Mouse (Mus musculus) adrenal gland, postnatal 14 days (tissue): ENCODE results near the gene Nprl2. TPM values are rescaled to one million over a fixed set of nuclear protein-coding genes. Genes with fewer than 3 reads are reported as not detected.
A peak's percentile ranks its signal among the peaks of the same experiment; 100 is the strongest.
"Not testable (repeated sequence)": the region's sequence is repeated elsewhere in the genome, so short reads cannot be mapped to it uniquely, and the experiment has no call there.

Experiments
- DNase-seq: peaks from one replicate; pipeline ENCODE4 v3.0.0; 2021; ENCODE audit warnings: mixed read lengths
- total RNA-seq: library from RNA; stranded (reverse); gene quantifications from 2 replicates; pipeline ENCODE4 v1.2.3, GENCODE M21; 2021

The Nprl2 gene
- total RNA-seq, 1 experiment from 2014 or later = 21.5 TPM

DNA sequence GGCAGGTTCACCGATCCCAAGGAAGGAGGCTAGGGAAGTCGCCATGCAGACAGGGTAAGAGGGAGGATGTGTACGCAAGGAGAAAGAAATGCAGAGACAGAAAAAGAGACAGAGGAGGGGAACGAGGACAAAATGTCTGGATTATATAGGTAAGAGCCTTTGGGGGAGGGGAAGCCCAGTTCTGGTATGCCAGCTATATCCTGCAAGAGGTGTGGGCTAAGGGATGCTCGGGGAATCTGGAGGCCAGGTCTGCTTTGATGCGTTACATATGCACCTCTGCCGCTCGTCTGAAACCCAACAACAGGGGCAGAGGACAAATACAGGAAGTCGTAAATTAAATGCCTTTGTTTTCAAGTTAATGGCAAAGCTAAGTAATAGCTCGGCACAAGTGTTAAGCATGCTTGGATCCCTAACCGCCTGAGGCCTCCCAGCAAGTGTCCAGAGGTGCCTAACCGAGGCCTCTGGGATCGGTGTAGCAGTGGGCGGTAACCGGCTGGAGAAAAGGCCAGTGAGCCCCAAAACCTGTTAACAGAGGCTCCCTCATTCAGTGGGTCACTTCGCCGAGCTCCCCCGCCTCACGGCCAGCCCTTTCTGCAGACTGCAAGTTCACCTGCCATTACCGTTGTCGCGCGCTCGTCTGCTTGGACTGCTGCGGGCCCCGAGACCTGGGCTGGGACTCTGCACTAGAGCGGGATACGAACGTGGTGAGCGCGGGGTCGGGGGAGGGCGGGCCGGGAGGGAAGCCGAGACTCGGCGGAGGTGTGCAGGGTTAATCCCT lies 11.7 kb downstream of the Nprl2 start:
- DNase-seq = peak; percentile 64

DNA sequence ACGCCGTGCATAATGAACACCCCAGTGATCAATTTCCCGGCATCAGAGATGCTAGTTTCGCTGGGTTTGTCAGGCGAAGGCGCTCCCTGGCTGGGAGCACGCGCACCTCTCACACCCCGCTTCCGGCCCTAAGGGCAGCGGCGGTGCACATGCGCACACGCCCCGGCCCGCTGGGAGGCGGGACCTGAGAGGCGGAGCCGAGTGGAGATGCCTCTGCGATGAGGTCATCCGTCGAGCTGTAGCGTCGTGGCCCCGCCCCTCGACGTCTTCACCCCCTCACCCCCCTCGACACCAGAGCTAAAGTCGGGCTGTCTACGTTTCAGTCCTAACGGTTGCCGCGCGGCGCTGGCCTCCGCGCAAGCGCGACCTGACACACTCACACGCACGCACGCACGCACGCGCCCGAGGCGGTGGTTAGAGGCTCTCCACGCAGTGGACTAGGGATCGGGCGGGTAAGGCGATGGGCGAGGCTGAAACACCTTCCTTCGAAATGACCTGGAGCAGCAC lies 12.3 kb downstream of the Nprl2 start:
- peak; percentile 97 for DNase-seq

DNA sequence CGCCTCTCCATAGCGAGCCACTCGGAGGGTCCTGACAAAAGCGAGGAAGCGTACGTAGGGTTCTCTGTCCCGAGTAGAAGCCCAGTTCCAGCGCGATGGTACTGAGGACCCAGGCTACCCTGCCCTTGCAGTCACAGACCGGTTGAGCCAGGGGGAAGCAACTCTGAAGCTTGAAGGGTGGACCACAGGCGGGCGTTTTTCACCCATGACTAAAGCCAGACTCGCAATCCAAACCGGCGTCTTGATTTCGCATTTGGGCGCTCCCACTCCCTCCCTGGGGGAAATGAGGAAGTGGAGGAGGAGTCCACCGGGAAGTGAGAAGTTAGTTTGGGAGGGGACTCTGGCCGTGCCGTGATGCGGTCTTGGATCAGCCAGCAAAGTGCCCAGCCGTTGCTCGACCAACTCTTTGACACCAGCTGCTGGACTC lies 13.0 kb downstream of the Nprl2 start:
- DNase-seq = peak; percentile 78

DNA sequence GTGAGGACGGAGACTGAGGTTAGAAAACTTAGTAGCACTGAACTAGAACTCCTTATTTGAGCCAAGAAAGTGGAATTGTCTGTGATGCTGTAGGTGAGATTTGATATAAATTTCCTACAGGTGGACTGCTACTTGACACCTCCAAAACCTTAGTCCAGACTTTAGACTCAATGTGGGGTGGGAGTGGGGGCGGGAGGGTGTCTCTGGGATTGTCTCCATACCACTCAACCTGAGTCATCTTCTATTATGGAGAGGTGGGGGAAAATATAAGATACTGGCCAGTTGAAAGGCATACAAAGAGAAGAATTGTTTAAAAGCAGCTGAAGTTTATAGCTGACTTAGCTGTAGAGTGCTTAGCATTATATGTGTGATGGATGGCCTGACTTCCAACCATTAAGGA lies 13.7 kb downstream of the Nprl2 start:
- DNase-seq = no peak

DNA sequence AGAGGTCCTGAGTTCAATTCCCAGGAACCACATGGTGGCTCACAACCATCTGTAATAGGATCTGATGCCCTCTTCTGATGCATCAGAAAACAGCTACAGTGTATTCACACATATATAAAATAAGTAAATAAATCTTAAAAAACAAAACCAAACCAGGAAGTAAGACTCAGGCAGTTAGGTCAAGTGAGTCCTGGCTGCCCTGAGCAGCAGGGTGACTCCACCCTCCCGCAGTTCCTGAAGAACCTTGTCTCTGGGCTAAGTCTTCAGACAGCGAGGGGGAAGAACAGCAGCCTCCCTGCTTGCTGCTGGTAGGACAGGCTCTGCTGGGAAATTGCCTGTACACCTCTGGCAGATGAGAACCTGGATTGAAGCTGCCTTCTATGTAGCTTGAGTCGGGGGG lies 14.3 kb downstream of the Nprl2 start:
- DNase-seq = no peak

DNA sequence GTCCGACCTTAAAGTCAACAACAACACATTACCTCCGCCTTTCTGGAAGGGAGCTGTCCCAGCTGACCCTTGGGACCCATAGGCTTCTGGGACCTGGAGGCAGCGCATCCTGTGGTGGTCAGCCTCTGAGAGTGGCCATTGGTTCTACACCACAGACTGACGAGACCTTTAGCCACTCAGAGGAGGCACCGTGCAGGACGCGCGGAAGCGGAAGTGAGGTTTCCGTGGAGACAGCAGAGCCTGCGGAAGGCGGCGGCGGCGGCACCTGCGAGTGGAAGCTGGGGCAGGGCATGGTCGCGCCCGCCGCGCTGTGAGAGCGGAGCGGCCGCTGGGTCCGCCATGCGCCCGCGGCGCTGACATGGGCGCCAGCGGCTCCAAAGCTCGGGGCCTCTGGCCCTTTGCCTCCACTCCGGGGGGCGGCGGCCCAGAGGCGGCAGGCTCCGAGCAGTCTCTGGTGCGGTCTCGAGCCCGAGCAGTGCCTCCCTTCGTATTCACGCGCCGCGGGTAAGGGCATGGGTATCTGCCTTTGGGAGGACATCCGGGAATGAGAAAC lies 21.1 kb downstream of the Nprl2 start, which contains the start of gene Tusc2:
Tusc2 (plus strand) TSS at position 227 of the 553 bp plus-strand sequence.
- DNase-seq = peak; percentile 97

DNA sequence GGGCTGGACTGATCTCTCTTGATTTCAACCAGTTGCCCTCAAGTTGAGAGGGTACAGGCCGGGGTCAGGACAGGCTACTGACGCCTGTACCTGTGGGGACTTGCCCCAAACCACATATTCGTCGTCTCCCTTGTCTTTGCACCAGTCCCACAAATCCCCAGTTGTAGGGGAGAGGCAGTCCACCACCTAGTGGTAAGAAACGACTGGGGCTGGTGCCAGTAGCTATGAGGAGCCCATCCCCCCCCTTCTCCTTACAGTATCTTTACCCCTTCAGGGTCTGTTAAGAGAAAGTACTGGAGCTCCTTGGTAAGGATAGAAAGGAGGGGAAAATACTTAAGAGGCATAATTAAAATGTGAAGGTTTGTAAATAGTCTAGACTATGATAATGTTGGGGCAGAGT lies 23.5 kb downstream of the Nprl2 start:
- not testable (repeated sequence) for DNase-seq

DNA sequence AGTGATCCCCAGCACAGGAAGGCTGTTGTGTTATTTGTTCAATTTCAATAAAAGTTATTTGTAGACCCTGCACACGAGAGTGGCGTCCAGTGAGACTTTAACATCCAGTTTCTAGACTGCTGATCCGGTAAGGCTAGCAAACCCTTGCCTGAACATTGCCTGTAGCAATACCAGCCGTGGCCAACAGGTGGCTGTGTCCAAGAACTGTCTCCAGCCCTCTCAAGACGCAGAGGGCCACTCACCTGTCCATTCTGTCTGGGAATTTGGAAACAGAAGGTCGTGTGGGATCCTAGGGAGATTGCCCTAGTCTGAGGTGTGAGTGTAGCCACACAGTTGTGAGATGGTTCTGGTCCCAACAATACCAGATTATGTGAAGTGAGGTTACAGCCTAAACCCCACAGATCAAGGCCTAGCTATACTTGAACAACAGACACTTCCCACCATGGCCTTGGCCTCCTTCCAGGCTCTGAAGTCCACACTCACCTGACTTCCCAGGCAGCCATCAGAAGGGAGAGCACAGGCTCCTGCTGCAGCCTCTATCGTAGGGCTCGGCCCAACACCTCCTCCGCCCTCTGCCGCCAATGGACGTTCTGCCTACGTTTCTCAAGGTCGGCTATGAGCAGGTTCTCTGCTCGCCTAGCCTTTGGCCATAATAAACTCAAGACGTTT lies 24.1 kb downstream of the Nprl2 start:
- DNase-seq = peak; percentile 90

DNA sequence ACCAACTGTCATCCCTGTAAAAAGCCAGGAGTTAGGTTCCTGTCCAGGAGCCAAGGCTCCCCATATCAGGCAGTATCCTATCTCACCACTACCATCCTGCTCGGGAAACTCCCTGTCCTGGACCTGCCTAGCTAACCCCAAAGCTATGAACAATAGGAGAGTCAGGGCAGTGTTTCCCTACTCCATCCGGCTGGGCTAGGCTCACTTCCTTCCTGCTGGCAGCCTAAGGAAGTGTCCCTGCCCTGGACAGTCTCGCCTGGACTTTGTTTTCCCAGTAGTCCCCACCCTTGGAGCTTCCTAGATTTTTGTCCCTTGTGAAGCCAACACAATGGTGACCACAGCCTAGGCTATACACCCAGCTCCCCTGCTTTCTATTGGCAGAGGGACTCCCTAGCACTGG lies 24.8 kb downstream of the Nprl2 start:
- peak; percentile 47 for DNase-seq

DNA sequence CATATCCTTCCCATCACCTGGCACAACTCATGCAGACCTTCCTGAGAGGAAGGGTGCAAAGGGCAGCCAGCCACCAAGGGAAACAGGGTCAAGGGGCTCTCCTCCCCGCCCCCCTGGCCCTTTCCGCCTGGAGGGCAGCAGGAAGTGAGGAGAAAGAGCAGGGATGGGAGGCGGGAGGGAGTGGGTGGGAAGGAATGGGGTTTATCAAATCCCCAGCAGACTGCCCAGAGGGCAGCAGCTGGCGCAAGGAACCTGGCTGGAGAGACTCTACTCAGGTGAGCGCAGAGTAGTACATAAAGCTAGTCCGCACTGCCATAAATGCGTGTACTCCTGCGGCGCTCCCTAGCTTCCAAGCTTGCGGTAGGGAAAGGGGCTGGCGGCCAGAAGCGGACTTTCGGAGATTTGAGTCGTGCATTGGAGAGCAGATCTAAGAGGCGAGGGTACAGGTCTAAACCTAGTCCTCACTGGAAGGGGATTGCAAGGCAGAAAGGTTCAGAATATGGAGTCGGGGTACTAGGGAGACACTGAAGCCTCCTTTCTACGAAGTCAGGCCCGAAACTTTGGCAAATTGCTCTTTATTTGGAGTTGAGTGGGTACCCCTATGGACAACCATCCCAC lies 25.8 kb downstream of the Nprl2 start, which contains the start of gene Hyal2:
Hyal2 (plus strand) TSS at position 244 of the 618 bp plus-strand sequence.
- peak; percentile 73 for DNase-seq

DNA sequence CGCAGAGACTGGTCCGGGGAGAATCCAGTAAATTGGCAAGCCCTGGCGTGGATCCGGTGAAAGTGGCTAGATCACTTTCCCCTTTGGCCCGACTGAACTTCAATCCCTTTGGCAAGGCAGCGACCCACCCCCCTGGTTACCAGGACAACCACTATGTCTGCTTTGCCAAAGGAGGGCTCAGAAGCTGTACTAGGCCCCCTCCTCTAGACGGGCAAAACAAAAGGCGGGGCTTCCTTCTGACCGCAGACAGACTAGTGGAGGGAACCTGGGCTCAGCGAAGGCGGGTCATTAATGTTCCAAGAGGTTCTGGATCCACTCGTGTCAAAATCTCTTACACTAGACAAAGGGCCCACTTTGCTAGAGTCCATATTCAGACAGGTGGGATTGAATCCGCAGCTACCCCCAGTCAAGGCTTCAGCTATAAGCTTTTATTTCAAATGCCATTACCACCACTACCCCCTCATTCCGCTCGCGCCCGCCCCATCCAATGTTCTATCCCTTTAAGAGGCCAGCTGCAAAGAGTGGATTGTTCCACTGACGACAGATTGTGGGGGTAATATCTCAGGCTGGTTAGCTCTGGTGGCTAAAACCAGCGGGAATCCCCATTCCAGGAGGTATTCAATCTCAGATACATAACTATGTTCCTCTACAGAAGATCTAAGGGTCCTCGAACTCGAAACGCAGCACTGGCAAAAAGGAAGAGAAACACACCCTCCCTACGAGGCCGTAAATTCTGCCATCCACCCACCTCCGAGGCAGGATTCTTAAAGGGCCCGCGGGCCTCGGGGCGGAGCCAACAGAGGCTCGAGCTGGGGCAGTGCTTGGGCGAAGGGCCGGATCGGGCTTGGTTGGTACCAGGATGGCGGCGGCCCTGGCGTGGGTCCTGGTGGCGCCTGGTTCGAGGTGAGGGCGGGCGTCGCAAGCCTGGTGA lies 26.6 kb downstream of the Nprl2 start:
- peak; percentile 93 for DNase-seq

DNA sequence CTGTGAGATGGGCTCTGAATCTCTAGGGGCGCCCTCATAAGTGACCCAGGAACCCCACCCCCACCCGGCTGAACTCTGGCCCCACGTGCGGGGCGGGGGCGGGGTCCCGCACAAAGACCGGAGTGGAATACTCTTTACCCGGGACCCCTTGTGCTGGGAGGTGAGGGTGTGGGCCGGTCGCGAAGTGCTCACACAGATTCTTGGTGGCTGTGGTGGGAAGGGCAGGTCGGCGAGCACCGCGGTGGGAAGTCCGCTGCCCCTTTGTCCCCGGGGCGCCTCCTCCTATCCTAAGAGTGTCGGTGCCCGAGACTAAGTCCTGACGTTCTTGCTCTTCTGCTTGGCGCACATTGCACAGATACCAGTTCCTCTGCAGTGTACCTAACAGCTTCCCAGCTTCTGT lies 27.2 kb downstream of the Nprl2 start:
- no peak for DNase-seq

DNA sequence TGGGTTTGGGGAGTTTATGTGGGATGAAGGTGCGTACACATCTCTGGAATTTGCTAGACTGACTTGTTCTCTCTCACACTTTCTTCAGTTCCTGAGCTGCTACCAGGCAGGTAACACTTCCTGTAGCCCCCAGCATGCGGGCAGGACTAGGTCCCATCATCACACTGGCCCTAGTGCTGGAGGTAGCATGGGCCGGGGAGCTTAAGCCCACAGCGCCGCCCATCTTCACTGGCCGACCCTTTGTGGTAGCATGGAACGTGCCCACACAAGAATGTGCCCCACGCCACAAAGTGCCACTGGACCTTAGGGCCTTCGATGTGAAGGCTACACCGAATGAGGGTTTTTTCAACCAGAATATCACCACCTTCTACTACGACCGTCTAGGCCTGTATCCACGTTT lies 28.0 kb downstream of the Nprl2 start:
- no peak for DNase-seq

DNA sequence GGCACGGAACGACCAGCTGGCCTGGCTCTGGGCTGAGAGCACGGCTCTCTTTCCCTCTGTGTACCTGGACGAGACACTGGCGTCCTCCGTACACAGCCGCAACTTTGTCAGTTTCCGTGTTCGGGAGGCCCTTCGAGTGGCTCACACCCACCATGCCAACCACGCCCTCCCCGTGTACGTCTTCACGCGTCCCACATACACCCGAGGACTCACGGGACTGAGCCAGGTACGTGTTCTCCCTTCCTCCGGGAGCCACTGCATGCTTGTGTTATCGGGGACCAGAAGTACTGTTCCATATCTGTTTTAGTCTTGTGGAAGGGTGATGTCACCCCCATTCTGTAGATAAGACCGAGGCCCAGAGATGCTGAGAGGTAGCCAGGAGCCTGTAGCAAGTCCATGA lies 28.8 kb downstream of the Nprl2 start:
- DNase-seq = no peak

DNA sequence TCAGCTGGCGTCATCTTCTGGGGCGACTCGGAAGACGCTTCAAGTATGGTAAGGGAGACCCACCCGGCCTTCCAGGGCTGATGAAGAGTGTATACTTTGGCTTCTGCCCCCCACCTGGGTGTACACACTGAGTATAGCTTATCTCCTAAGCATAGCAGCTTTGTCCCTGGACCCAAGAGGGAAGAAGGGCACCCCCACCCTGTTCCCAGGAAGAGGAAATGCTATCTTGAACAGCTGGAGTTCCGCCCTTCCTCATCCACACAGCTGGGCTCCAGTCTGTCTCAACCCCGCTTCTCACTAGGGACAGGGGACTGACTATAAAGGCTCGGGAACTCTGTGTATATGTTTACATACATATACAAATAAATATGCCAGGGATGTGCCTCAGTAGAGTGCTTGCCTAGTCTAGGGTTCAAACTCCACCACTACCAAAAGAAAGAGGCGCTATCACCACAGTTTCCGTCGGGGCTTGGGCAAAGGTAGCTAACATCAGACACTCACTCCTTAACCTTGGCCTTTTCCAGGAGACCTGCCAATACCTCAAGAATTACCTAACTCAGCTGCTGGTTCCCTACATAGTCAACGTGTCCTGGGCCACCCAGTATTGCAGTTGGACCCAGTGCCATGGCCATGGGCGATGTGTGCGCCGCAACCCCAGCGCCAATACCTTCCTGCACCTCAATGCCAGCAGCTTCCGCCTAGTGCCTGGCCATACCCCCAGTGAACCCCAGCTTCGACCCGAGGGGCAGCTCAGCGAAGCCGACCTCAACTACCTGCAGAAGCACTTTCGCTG lies 29.7 kb downstream of the Nprl2 start:
- DNase-seq = no peak

DNA sequence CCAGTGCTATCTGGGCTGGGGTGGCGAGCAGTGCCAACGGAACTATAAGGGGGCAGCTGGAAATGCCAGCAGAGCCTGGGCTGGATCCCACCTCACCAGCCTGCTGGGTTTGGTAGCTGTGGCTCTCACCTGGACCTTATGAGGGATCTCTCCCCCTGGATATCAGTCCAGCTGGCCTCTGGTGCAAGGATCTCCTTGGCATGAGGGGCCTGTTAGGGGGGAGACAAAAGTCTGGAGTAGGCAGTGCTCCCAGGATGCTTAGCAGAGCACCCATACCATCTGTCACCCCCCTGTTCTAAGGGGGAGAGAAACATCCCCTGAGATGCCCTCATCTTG lies 30.3 kb downstream of the Nprl2 start:
- DNase-seq = no peak

DNA sequence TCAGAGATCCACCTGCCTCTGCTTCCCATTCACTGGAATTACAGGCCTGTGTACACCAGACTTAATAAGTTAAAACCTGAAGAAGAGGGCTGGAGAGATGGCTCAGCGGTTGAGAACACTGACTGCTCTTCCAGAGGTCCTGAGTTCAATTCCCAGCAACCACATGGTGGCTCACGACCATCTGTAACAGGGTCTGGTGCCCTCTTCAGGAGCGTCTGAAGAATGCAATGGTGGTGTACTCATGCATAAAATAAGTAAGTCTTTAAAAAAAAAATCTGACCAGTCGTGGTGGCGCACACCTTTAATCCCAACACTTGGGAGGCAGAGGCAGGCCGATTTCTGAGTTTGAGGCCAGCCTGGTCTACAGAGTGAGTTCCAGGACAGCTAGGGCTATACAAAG lies 31.7 kb downstream of the Nprl2 start:
- DNase-seq = not testable (repeated sequence)

DNA sequence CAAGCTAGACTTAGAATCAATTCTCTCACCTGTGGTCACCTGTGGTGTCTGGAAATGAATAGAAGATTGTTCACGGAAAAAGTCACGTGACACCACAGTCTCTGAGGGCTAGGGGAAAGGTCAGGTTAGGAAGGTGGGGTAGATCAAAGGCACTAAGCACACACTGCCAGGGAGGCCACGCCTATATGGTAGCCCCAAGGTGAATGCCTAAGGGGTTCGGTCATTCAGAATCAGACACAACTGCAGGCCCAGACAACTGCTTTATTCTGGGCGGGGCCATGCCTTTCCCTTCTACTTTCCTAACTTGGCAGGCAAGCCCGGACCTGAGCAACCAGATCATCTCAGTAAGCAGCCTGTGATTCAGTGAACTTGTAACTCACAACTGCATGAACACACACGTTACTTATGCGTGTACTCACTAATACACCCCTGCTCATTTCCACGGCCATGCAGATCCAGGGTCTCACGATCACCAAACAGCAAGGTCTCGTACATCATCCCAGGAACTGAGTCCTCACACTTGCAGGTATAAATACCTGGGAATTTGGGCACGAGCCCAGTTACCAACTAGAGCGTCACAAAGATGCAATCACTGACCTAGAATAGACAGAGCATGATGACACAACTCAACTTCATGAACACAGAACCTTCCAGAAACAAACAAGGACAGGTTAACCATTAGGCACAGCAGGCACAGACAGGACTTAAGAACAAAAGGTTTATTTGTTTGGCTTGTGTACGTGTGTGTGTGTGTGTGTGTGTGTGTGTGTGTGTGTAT lies 33.7 kb downstream of the Nprl2 start:
- no peak for DNase-seq

DNA sequence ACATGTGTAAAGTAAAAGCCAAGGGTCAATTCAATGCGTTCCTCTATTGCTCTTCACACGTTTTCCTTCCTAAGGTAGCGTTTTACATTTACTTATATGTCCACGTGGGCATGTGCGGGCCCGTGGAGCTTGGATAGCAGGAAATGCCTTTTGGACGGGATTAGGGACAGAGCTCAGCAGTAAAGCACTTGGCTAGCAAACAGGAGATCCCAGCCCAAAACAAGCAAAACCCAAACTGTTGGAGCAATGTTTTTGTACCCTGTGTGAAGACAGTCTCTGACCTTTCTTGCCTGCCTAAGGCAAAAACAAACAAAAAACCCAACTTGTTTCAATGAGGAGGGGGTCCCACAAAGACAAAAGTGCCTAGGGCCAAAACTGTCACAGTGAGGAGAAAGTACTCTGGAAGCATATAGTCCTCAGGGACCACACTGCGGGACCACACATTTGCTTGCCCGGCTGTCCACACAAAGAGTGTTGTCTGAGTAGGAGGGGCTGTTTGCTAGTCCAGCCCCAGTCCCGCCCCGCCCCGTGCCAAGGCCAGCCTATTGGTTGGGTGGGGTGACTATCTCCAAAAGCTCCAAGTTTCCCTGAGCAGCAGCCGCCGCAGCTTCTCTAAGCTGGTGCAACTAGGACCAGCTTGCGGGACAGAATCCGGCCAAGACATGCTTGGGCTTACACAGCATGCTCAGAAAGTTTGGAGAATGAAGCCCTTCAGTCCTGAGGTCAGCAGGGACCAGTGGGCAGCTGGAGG lies 34.5 kb downstream of the Nprl2 start, which contains the start of gene Hyal1:
Hyal1 (plus strand) TSS at position 571 of the 751 bp plus-strand sequence.
- peak; percentile 91 for DNase-seq
